ENCODE assay signal across 8 mouse cellular contexts in genomic region chr14:20798761-20799160, GRCm38 (mm10). TPM values are rescaled to one million over a fixed set of nuclear protein-coding genes. Genes with fewer than 3 reads are reported as not detected.
A peak's percentile ranks its signal among the peaks of the same experiment; 100 is the strongest.
DNase-seq lines count a peak whose midpoint lies in the region; ATAC-seq and TF ChIP-seq lines count a peak whose summit lies in the region.

No protein-coding gene starts in this region.

- no peaks in the 10 kb centered on the region for H3K36me3 ChIP-seq in kidney, embryonic 14.5 days (ENCODE audit: control insufficient read depth, insufficient read depth, low read length)
- H3K36me3 ChIP-seq in hindbrain, postnatal 0 days (ENCODE audit: insufficient read depth, low read length) = no peaks in the 10 kb centered on the region
- no peaks in the 10 kb centered on the region for H3K36me3 ChIP-seq in thymus, adult 2 months (ENCODE audit: control insufficient read depth, insufficient read depth, low read length)

- TF ChIP-seq POLR2A in bone marrow macrophage, adult 2 months (IDR thresholded peaks at IDR 0.05; ENCODE audit: borderline replicate concordance, low read depth, low read length) = no peak
- no peak for TF ChIP-seq POLR2A in olfactory bulb, adult 2 months (IDR thresholded peaks at IDR 0.05; ENCODE audit: insufficient read depth, low read depth, low read length)
- TF ChIP-seq POLR2A in thymus, adult 2 months (IDR thresholded peaks at IDR 0.05; ENCODE audit: control insufficient read depth, extremely low read depth, insufficient read depth, low read length, poor library complexity) = no peak

- no peak overlapping the region for H3K27ac ChIP-seq in kidney, embryonic 14.5 days (ENCODE audit: low read depth, low read length)
- no peak overlapping the region for H3K27ac ChIP-seq in bone marrow macrophage, adult 2 months (ENCODE audit: insufficient read depth, low read depth, low read length)
- no peak overlapping the region for H3K27ac ChIP-seq in hindbrain, postnatal 0 days
- H3K27ac ChIP-seq in olfactory bulb, adult 2 months (ENCODE audit: insufficient read depth, low read depth, low read length) = no peak overlapping the region
- H3K27ac ChIP-seq in thymus, adult 2 months (ENCODE audit: control insufficient read depth, insufficient read depth, low read length) = no peak overlapping the region

- no peak for ATAC-seq in kidney, embryonic 14.5 days (ENCODE audit: low FRiP score, low TSS enrichment)
- ATAC-seq in erythroblast, adult 5-6 weeks (replicated peaks; ENCODE audit: low FRiP score, poor library complexity, severe bottlenecking) = peak; percentile 81
- ATAC-seq in hindbrain, postnatal 0 days = no peak

- H3K27me3 ChIP-seq in kidney, embryonic 14.5 days (ENCODE audit: control insufficient read depth, insufficient read depth, low read length) = no peaks in the 10 kb centered on the region
- no peaks in the 10 kb centered on the region for H3K27me3 ChIP-seq in hindbrain, postnatal 0 days (ENCODE audit: insufficient read depth, low read length)
- no peaks in the 10 kb centered on the region for H3K27me3 ChIP-seq in thymus, adult 2 months (ENCODE audit: control insufficient read depth, insufficient read depth, low read length)

- H3K9me3 ChIP-seq in kidney, embryonic 14.5 days (ENCODE audit: control insufficient read depth, low read length) = no peaks in the 10 kb centered on the region
- H3K9me3 ChIP-seq in hindbrain, postnatal 0 days (ENCODE audit: low read length) = no peaks in the 10 kb centered on the region

- no peak overlapping the region for H3K4me3 ChIP-seq in kidney, embryonic 14.5 days (ENCODE audit: low read length)
- H3K4me3 ChIP-seq in bone marrow macrophage, adult 2 months (ENCODE audit: insufficient read depth, low read length) = no peak overlapping the region
- no peak overlapping the region for H3K4me3 ChIP-seq in hindbrain, postnatal 0 days (ENCODE audit: low read length)
- no peak overlapping the region for H3K4me3 ChIP-seq in olfactory bulb, adult 2 months (ENCODE audit: insufficient read depth, low read depth, low read length)
- no peak overlapping the region for H3K4me3 ChIP-seq in thymus, adult 2 months (ENCODE audit: control insufficient read depth, insufficient read depth, low read length)

- DNase-seq in kidney, adult 18-20 months = peak; percentile 91
- DNase-seq in hindbrain, postnatal 0 days (ENCODE audit: low spot score) = peak; percentile 83
- DNase-seq in left cerebral cortex, postnatal 4 days = peak; percentile 93
- DNase-seq in thymus, adult 2 months = peak; percentile 92

- no peak overlapping the region for H3K9ac ChIP-seq in kidney, embryonic 14.5 days (ENCODE audit: low read depth, low read length)
- no peak overlapping the region for H3K9ac ChIP-seq in hindbrain, postnatal 0 days (replicated peaks; ENCODE audit: low read length)

- intact Hi-C loops in left cerebral cortex, postnatal 4 days (cut with DNase I) = no loop called here

- WGBS in kidney, embryonic 14.5 days = 13% methylated on average over 7 of the region's 7 CpGs
- WGBS in hindbrain, postnatal 0 days = 6% methylated on average over 7 of the region's 7 CpGs
- WGBS in olfactory bulb, adult 2 months = 18% methylated on average over 7 of the region's 7 CpGs
- WGBS in thymus, adult 2 months = 8% methylated on average over 7 of the region's 7 CpGs

- no peaks in the 10 kb centered on the region for H3K4me1 ChIP-seq in kidney, embryonic 14.5 days (ENCODE audit: control insufficient read depth, insufficient read depth, low read length)
- peaks cover 7% of the 10 kb centered on the region for H3K4me1 ChIP-seq in bone marrow macrophage, adult 2 months (ENCODE audit: control insufficient read depth, insufficient read depth, low read length)
- H3K4me1 ChIP-seq in hindbrain, postnatal 0 days (ENCODE audit: insufficient read depth, low read length) = no peaks in the 10 kb centered on the region; the same call in 1 of the 2 replicates
- peaks cover 18% of the 10 kb centered on the region for H3K4me1 ChIP-seq in olfactory bulb, adult 2 months (ENCODE audit: control insufficient read depth, insufficient read depth, low read length)
- peaks cover 15% of the 10 kb centered on the region for H3K4me1 ChIP-seq in thymus, adult 2 months (replicated peaks; ENCODE audit: control insufficient read depth, insufficient read depth, low read length)

- no peak overlapping the region for H3K4me2 ChIP-seq in kidney, embryonic 14.5 days (replicated peaks; ENCODE audit: low read depth, low read length)
- no peak overlapping the region for H3K4me2 ChIP-seq in hindbrain, postnatal 0 days (ENCODE audit: low read depth, low read length)

- TF ChIP-seq CTCF in bone marrow macrophage, adult 2 months (IDR thresholded peaks at IDR 0.05; ENCODE audit: low read depth, low read length) = peak; percentile 89
- peak; percentile 91 for TF ChIP-seq CTCF in hindbrain, postnatal 0 days (IDR thresholded peaks at IDR 0.05; ENCODE audit: low read depth)
- peak; percentile 60; the same call in 1 of the 2 replicates for TF ChIP-seq CTCF in olfactory bulb, adult 2 months (IDR thresholded peaks at IDR 0.05; ENCODE audit: insufficient read depth, low read depth, low read length)
- TF ChIP-seq CTCF in thymus, adult 2 months (IDR thresholded peaks at IDR 0.05; ENCODE audit: borderline replicate concordance, control insufficient read depth, extremely low read depth, insufficient read depth, low read length, poor library complexity) = peak; percentile 88; the same call in 1 of the 2 replicates

RNA-seq across cellular contexts. Expression of gene Camk2g, which starts 4.9 kb away (rescaled TPM):
- polyA plus RNA-seq in kidney, embryonic 14.5 days (2014; fragmentation: Nextera tagmentation; extraction: Ambion mirVana) = 33.6 and 50.2 TPM in 2 replicates
- polyA plus RNA-seq in bone marrow macrophage, adult 2 months (2012; ENCODE audit: insufficient read depth, insufficient read length, missing spikeins) = 18.2 and 24.6 TPM in 2 replicates
- total RNA-seq in erythroblast, adult 5-6 weeks (2015; ENCODE audit: low replicate concordance) = 4.0 and 9.8 TPM in 2 replicates
- 12.7 and 14.6 TPM in 2 replicates for total RNA-seq in erythroblast, adult 5-6 weeks (2017; ENCODE audit: low replicate concordance)
- 204 and 248 TPM in 2 replicates for total RNA-seq in hindbrain, postnatal 0 days (2014; rRNA removed)
- 291 and 299 TPM in 2 replicates for polyA plus RNA-seq in hindbrain, postnatal 0 days (2015; fragmentation: Nextera tagmentation; extraction: Ambion mirVana)
- total RNA-seq in left cerebral cortex, postnatal 4 days (2021) = 100 to 1,000 TPM; 184 to 193 TPM
- 125 and 417 TPM in 2 replicates for polyA plus RNA-seq in olfactory bulb, adult 2 months (2012; ENCODE audit: insufficient read depth, insufficient read length, low replicate concordance, missing spikeins)
- 36.4 and 42.3 TPM in 2 replicates for polyA plus RNA-seq in thymus, adult 2 months (2012; rRNA removed)

RNA-seq across cellular contexts. Expression of gene Plau, which starts 37.7 kb away (rescaled TPM):
- polyA plus RNA-seq in kidney, embryonic 14.5 days (2014; fragmentation: Nextera tagmentation; extraction: Ambion mirVana) = 3.7 and 4.2 TPM in 2 replicates
- 16.7 and 18.6 TPM in 2 replicates for polyA plus RNA-seq in bone marrow macrophage, adult 2 months (2012; ENCODE audit: insufficient read depth, insufficient read length, missing spikeins)
- 0.38 and 0.84 TPM in 2 replicates for total RNA-seq in erythroblast, adult 5-6 weeks (2015; ENCODE audit: low replicate concordance)
- 2.8 and 9.6 TPM in 2 replicates for total RNA-seq in erythroblast, adult 5-6 weeks (2017; ENCODE audit: low replicate concordance)
- total RNA-seq in hindbrain, postnatal 0 days (2014; rRNA removed) = 1.2 and 1.4 TPM in 2 replicates
- polyA plus RNA-seq in hindbrain, postnatal 0 days (2015; fragmentation: Nextera tagmentation; extraction: Ambion mirVana) = 0.26 and 0.39 TPM in 2 replicates
- total RNA-seq in left cerebral cortex, postnatal 4 days (2021) = 1 to 10 TPM; 2.6 to 3.4 TPM
- not detected in 2 replicates for polyA plus RNA-seq in olfactory bulb, adult 2 months (2012; ENCODE audit: insufficient read depth, insufficient read length, low replicate concordance, missing spikeins)
- polyA plus RNA-seq in thymus, adult 2 months (2012; rRNA removed) = 5.6 and 6.4 TPM in 2 replicates
